8 mouse cellular contexts compared by ENCODE assay signal in the genomic region with DNA sequence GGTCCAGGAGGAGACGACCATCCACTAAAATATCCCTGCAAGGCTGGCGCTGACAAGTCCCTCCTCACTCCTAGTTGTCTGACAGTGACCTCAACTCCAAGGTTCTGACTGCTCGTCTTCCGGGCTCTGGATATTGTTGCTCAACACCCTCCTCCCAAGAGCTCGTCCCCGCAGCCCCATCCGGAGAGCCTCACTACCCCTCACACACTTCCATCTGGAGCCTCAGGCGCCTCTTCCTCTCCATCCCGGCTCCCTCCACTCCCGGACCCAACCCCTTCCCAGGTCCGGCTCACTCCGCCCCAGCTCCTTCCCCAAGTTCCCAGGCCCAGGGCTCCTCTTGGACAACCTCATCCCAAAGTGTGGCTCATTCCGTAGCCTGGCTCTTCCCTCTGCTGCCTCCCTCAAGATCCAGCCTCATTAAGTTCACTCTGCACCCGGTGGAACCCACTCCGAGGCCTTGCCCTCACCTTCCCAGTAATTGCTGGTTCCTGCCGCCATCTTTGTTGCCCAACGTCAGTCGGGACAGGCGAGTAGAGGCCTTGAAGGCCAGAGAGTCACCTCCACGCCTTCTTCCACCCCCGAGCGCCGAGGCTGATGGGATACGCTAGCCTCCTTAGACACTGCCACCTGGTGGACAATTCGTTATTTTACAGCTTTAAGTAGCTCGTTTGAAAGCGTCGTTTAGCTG. TPM values are rescaled to one million over a fixed set of nuclear protein-coding genes. Genes with fewer than 3 reads are reported as not detected.
DNase-seq lines count a peak whose midpoint lies in the region; ATAC-seq and TF ChIP-seq lines count a peak whose summit lies in the region.

A gene (minus strand): TSS at position 527 of the 688 bp plus-strand sequence.

- peak within 1 kb of the TSS; percentile 92 for H3K4me3 ChIP-seq in embryonic facial prominence, embryonic 13.5 days
- H3K4me3 ChIP-seq in kidney, adult 2 months (ENCODE audit: insufficient read depth, low read depth, low read length): peak within 1 kb of the TSS; percentile 97
- H3K4me3 ChIP-seq in limb, embryonic 12.5 days (replicated peaks): peak within 1 kb of the TSS; percentile 80
- H3K4me3 ChIP-seq in midbrain, embryonic 15.5 days: peak within 1 kb of the TSS; percentile 87
- H3K4me3 ChIP-seq in spleen, adult 2 months (ENCODE audit: extremely low read depth, insufficient read depth, insufficient read length): peak within 1 kb of the TSS; percentile 87

- peak within 1 kb of the TSS; percentile 98 for H3K9ac ChIP-seq in embryonic facial prominence, embryonic 13.5 days
- H3K9ac ChIP-seq in limb, embryonic 12.5 days (replicated peaks): peak within 1 kb of the TSS; percentile 91
- H3K9ac ChIP-seq in midbrain, embryonic 15.5 days: peak within 1 kb of the TSS; percentile 74

- peak within 1 kb of the TSS; percentile 62 for H3K4me2 ChIP-seq in embryonic facial prominence, embryonic 13.5 days
- H3K4me2 ChIP-seq in limb, embryonic 12.5 days: peak within 1 kb of the TSS; percentile 75
- H3K4me2 ChIP-seq in midbrain, embryonic 15.5 days: peak within 1 kb of the TSS; percentile 60

- peak; percentile 88 for TF ChIP-seq CTCF in kidney, adult 2 months (conservative IDR thresholded peaks at IDR 0.05; ENCODE audit: insufficient read depth, insufficient read length, low read depth, low read length)
- peak; percentile 80; the same call in 1 of the 2 replicates for TF ChIP-seq CTCF in spleen, adult 2 months (IDR thresholded peaks at IDR 0.05; ENCODE audit: extremely low read depth, insufficient read depth, insufficient read length, insufficient replicate concordance)

- peaks cover 24% of the 10 kb centered on the region for H3K36me3 ChIP-seq in embryonic facial prominence, embryonic 13.5 days
- H3K36me3 ChIP-seq in kidney, adult 2 months (ENCODE audit: control insufficient read depth, insufficient read depth, low read length): no peaks in the 10 kb centered on the region; the same call in 1 of the 2 replicates
- peaks cover 26% of the 10 kb centered on the region for H3K36me3 ChIP-seq in limb, embryonic 12.5 days
- H3K36me3 ChIP-seq in midbrain, embryonic 15.5 days (replicated peaks): peaks cover 17% of the 10 kb centered on the region
- H3K36me3 ChIP-seq in spleen, adult 2 months (ENCODE audit: control insufficient read depth, insufficient read depth, low read length): peaks cover 5% of the 10 kb centered on the region

- WGBS in embryonic facial prominence, embryonic 13.5 days: under 1% methylated on average over 28 of the region's 28 CpGs
- under 1% methylated on average over 28 of the region's 28 CpGs for WGBS in kidney, adult 2 months
- 1% methylated on average over 28 of the region's 28 CpGs for WGBS in limb, embryonic 12.5 days
- under 1% methylated on average over 28 of the region's 28 CpGs for WGBS in midbrain, embryonic 15.5 days
- WGBS in spleen, adult 2 months: under 1% methylated on average over 28 of the region's 28 CpGs

- peak; percentile 88 for ATAC-seq in embryonic facial prominence, embryonic 13.5 days (ENCODE audit: insufficient number of reproducible peaks, insufficient read depth, low FRiP score, low TSS enrichment, low read depth)
- ATAC-seq in limb, embryonic 12.5 days (ENCODE audit: insufficient number of reproducible peaks, insufficient read depth, low FRiP score, low TSS enrichment, low read depth): peak; percentile 90
- peak; percentile 98 for ATAC-seq in midbrain, embryonic 15.5 days (replicated peaks)

- no peaks in the 10 kb centered on the region for H3K4me1 ChIP-seq in embryonic facial prominence, embryonic 13.5 days
- H3K4me1 ChIP-seq in kidney, adult 2 months (ENCODE audit: control insufficient read depth, insufficient read depth, low read length): no peaks in the 10 kb centered on the region
- peaks cover 3% of the 10 kb centered on the region; the same call in 1 of the 2 replicates for H3K4me1 ChIP-seq in limb, embryonic 12.5 days (replicated peaks)
- peaks cover 7% of the 10 kb centered on the region for H3K4me1 ChIP-seq in midbrain, embryonic 15.5 days
- H3K4me1 ChIP-seq in spleen, adult 2 months (ENCODE audit: control insufficient read depth, insufficient read depth, insufficient read length): no peaks in the 10 kb centered on the region

- TF ChIP-seq POLR2A in kidney, adult 2 months (IDR thresholded peaks at IDR 0.05; ENCODE audit: low read depth, low read length): peak; percentile 58
- peak; percentile 53 for TF ChIP-seq POLR2A in spleen, adult 2 months (IDR thresholded peaks at IDR 0.05; ENCODE audit: low read depth, low read length)

- H3K27me3 ChIP-seq in embryonic facial prominence, embryonic 13.5 days: peaks cover 5% of the 10 kb centered on the region; the same call in 1 of the 2 replicates
- H3K27me3 ChIP-seq in kidney, adult 2 months (replicated peaks; ENCODE audit: control insufficient read depth, insufficient read depth, low read length): no peaks in the 10 kb centered on the region
- peaks cover 8% of the 10 kb centered on the region; the same call in 1 of the 2 replicates for H3K27me3 ChIP-seq in limb, embryonic 12.5 days
- H3K27me3 ChIP-seq in midbrain, embryonic 15.5 days (replicated peaks): no peaks in the 10 kb centered on the region
- no peaks in the 10 kb centered on the region for H3K27me3 ChIP-seq in spleen, adult 2 months (ENCODE audit: control insufficient read depth, insufficient read depth, low read length)

- no peaks in the 10 kb centered on the region for H3K9me3 ChIP-seq in embryonic facial prominence, embryonic 13.5 days
- no peaks in the 10 kb centered on the region for H3K9me3 ChIP-seq in limb, embryonic 12.5 days
- no peaks in the 10 kb centered on the region for H3K9me3 ChIP-seq in midbrain, embryonic 15.5 days

- DNase-seq in 3134 (ENCODE audit: extremely low read depth, insufficient read length, low spot score): peak; percentile 83
- peak; percentile 91 to 92 for DNase-seq in adrenal gland, postnatal 36 days
- peak; percentile 95 to 96 for DNase-seq in heart, adult 18-20 months
- DNase-seq in kidney, adult 2 months: peak; percentile 96
- DNase-seq in spleen, adult 2 months (ENCODE audit: low read depth in 1 of 2, low spot score in 2 of 2): peak; percentile 85 to 94

- peak within 1 kb of the TSS; percentile 88 for H3K27ac ChIP-seq in embryonic facial prominence, embryonic 13.5 days
- peak within 1 kb of the TSS; percentile 96 for H3K27ac ChIP-seq in kidney, adult 2 months (ENCODE audit: insufficient read depth, low read depth, low read length)
- peak within 1 kb of the TSS; percentile 70; the same call in 1 of the 2 replicates for H3K27ac ChIP-seq in limb, embryonic 12.5 days
- H3K27ac ChIP-seq in midbrain, embryonic 15.5 days: peak within 1 kb of the TSS; percentile 90
- peak within 1 kb of the TSS; percentile 69 for H3K27ac ChIP-seq in spleen, adult 2 months (ENCODE audit: insufficient read depth, low read length)

RNA-seq across cellular contexts. Expression of the gene that starts here (rescaled TPM):
- 10 to 100 TPM; 73.2 to 84.2 TPM for total RNA-seq in adrenal gland, postnatal 36 days (2021)
- polyA plus RNA-seq in embryonic facial prominence, embryonic 13.5 days (2015; fragmentation: Nextera tagmentation; extraction: Ambion mirVana): 23.8 and 26.2 TPM in 2 replicates
- 10 to 100 TPM; 26.3 to 28.6 TPM for total RNA-seq in heart, adult 18-20 months (2021)
- polyA plus RNA-seq in kidney, adult 2 months (2012; rRNA removed): 22.8 and 24.3 TPM in 2 replicates
- 23.7 and 25.5 TPM in 2 replicates for polyA plus RNA-seq in limb, embryonic 12.5 days (2016; fragmentation: Nextera tagmentation; extraction: Ambion mirVana)
- 24.5 and 25.4 TPM in 2 replicates for polyA plus RNA-seq in midbrain, embryonic 15.5 days (2015; fragmentation: Nextera tagmentation; extraction: Ambion mirVana)
- polyA plus RNA-seq in spleen, adult 2 months (2012; rRNA removed): 11.8 and 12.2 TPM in 2 replicates

Comparison
In these comparisons a context has a peak if more than half of its experiments do, and no peak if none do; other contexts are left out.
1. Peak in every context shown above with its lines: DNase-seq, ATAC-seq, H3K4me3 ChIP-seq and H3K27ac ChIP-seq.